Mouse (Mus musculus): Measurements from ENCODE around the gene Mef2a. TPM values are rescaled to one million over a fixed set of nuclear protein-coding genes. Genes with fewer than 3 reads are reported as not detected.

Mef2a gene
- total RNA-seq (2022), result 100 to 1,000 TPM; 139 to 155 (median 150) TPM

DNA sequence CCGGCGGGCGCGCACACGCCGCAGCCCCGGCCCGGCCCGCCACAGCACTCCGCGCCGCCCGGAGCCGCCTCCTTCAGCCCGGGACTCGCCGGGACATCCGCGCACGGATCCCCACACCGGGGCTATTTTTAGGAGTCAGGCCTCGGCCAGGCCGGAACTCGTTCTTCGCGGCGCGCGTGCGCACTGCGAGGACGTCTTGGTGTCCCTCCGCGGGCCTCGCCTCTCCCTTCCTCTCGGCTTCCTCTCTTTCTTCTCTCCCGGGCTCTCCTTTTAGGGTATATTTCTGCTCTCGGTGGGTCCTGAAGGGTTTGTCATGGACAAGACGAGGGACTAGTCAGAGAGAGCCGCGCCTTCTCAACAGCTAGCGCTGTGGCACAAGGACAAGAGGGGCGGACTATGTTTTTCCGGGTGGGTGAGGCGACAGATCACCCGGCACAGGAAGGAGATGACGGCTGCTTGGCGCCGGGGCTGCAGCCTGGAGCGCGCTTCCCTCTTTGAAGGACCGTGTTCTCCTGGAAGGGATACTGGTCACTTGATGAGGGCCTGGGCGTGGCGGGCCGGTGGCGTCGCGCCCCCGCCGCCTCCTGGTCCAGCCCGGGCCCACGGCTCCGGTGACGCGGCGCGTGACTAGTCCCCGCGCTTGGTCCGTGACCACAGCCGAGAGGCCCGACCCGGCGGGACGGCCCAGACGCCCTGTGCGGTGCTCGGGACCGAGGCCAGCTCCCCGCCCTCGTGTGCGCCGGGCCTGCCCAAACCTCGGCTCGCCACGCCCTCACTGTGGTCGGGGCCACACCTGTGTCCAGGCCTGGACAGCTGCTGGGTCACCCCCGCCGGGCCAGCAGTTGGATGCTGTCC, at the start of gene Mef2a:
Gene Mef2a (minus strand): TSS at position 130 of the 855 bp plus-strand sequence.
- peak; percentile 92 to 97 for DNase-seq (ENCODE audit: low spot score in 2 of 2)

DNA sequence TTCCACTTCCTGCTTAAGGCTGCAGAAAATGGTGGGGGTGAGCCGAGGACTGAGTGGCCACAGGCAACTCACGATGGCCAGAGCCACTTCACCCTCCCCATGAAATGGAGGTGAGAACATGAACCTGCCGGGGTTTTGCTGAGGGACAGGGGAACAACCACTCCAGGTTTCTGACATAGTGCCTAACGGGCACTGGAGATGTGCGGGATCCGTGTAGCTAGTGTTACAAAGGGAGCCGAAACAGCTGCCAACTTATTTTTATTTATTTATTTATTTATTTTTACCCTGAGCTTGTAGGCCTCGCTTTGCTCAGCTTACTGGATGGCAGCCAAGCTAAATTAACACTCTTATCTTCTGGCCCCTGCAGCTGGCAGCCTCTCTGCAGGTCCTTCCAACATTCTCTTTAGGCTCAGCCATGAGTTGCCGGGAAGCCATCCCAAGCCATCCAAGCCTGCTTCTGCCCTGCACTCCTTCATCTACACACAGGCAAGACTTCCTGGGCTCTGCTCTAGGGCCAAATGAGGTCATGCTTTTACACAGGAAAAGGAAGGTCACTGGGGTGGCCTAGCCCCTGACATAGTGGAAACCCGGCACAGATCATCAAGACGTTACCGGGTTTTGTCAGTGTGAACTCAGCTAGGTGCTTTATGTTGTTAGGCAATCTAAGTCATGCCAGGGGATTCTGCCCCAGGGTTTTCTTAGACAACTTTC, 49.0 kb upstream of the Mef2a start:
- no peak for DNase-seq (ENCODE audit: low spot score in 2 of 2)

- DNase-seq (ENCODE audit: low spot score in 2 of 2), result no peak
These were observed 48.4 kb upstream of the Mef2a start for GRCm38 (mm10) chr7:67421088-67421475.

DNA sequence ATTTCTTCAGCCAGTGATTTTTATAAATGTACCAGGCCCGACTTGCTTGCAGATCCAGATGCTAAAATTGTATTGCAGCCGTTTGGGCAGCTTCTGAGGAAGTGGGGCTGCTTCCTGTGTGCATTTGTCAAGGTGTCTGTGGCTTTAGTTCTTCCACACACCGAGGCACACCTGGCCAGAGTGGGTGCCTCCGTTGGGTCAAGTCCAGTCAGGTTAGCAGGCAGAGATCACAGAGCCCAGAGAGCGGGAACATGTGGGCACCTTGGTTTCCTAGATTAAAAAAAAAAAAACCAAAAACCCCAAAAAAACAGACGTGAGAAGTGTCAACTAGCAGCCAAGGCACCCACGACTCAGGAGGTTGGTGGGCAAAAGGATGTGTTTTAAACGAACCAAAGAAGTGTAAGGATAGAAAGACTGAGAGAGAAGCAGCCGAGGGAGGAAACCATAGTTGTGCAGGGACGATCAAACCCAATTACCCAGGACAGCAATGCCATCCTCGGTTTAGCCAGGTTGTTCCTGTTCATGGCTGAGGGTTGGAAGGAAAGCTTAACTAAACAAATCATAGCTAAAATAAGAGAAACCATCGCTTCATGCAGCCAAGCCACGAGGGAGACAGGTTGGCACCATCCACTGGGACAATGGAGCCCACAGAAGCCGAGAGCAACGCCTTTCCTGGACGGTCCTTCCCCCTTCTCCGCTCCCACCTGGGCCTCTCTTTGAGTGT, 47.1 kb upstream of the Mef2a start:
- no peak for DNase-seq (ENCODE audit: low spot score in 2 of 2)

GRCm38 (mm10) chr7:67418122-67418521, 45.5 kb upstream of the Mef2a start:
- no peak for DNase-seq (ENCODE audit: low spot score in 2 of 2)

GRCm38 (mm10) chr7:67414766-67415165, 42.1 kb upstream of the Mef2a start:
- DNase-seq (ENCODE audit: low spot score in 2 of 2), result no peak

DNA sequence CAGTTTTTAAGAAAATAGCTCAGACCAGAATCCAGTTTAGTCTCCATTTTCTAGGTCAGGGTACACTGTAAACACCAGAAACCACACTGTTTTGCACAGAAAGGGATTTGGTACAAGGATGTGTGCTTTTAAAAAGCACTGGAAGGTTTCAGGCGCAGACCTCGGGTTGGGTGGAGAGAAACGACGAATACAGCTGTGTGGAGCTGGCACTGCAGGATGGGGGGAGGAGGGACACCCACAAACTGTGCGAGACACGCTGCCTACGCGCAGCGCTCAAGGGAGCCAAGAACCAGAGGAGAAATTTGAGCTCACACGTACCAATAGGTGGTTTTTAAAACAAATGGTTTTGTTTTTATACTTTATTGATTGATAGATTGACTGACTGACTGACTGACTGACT, 40.0 kb upstream of the Mef2a start:
- DNase-seq (ENCODE audit: low spot score in 2 of 2), result no peak

GRCm38 (mm10) chr7:67407019-67407418, 34.4 kb upstream of the Mef2a start:
- no peak for DNase-seq (ENCODE audit: low spot score in 2 of 2)

DNA sequence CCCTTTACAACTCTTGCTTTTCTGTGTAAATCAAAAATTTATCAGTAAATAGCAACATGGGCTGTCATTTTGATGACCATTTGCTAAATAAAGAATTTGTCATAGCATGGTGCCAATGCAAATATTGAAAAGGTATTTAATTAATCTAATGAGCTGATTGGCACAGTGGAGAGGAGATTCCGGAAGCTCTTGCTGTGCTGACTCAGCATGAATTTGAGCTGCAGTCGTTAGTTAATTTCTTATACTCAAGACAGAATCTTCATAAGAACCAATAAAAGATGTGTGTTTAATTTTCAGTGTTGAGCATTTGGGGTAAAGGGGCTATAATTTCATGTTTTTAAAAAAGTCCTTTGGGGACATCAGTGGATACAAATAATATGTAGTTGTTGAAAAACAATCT, 31.5 kb upstream of the Mef2a start:
- DNase-seq (ENCODE audit: low spot score in 2 of 2), result no peak

GRCm38 (mm10) chr7:67402353-67402752, 29.7 kb upstream of the Mef2a start:
- DNase-seq (ENCODE audit: low spot score in 2 of 2), result no peak

DNA sequence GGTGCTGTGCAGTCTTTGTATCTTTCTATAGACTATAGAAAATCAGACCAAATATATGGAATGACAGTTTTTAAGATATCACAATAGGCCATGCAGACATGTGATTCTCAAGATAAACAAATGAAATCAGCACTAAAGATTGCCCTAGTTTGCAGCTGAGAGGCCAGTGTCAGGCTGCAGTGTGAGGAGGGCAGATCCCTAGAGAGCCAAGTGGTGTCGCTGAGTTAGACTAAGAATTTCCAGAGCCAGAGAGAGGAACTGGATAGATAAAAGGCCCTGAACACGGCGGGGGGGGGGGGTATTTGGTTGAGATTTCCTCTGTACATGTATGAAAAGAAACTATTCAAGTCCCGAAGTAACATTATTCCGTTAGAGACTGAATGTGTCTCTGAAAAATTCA, 28.7 kb upstream of the Mef2a start:
- no peak for DNase-seq (ENCODE audit: low spot score in 2 of 2)

- no peak for DNase-seq (ENCODE audit: low spot score in 2 of 2)
These were observed 18.1 kb upstream of the Mef2a start for GRCm38 (mm10) chr7:67390760-67391159.

DNA sequence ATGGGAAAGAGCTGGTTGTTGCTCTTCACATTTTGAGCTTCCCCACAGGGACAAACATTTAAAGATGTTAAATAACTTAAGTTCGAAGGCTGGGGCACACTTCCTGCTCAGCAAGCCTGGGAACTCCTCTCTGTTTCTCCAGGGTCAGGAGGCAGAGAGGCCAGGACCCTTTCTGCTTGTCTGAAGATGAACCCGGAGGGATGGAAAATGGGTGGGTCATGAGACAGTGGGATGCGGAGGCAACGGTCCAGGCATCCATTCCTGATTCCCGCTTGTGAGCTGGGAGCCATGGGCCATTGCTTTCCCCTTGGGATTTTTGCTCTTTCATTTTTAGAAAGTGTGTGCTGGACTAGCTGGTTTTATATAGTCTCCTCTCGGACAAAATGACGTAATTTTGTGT, 17.4 kb upstream of the Mef2a start:
- DNase-seq (ENCODE audit: low spot score in 2 of 2), result no peak

DNA sequence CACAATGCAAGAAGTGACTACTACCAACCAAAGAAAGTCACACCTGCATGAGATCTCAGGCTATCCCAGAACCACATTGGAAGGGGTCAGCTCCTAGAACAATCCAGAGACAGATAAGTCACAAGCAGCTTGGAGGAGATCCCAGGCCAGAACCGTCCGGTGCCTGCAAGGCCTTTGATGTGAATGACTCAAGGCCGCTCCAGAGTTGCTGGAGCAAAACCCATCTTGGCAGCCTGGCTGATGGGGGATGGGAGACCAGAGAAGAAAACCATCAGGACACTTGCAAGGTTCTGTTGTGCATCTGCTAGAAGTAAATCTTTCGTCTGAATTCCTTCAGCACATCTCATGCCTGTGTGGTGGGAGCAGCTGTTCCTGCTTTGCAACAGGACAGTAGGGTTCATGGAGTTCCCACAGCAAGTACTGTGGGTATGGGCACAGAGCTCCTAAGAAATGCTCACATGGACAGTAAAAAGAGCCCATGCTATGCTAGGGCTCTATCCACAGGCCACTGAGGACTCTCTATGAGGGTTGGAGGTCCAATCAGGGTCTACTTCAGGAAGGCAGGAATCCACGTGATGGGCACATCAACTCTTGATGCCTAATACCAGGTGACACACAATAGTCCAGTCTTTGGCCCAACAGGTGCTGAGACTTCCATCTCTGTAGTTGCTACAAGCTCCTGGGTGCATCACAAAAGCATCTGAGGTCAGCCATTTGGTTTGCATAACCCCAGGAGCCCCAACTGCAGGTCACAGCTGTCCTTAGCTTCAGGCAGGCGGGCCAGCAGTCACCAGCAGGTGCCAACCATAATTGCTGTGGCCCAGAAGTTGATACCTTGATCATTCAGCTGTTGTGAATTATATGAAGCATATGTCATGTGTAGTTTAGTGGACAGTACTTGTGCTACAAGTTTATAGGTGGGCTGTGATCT, 12.5 kb upstream of the Mef2a start:
- DNase-seq (ENCODE audit: low spot score in 2 of 2), result no peak

GRCm38 (mm10) chr7:67380174-67381129, 7.8 kb upstream of the Mef2a start:
- DNase-seq (ENCODE audit: low spot score in 2 of 2), result no peak

GRCm38 (mm10) chr7:67376796-67377195, 4.1 kb upstream of the Mef2a start:
- DNase-seq (ENCODE audit: low spot score in 2 of 2), result no peak

DNA sequence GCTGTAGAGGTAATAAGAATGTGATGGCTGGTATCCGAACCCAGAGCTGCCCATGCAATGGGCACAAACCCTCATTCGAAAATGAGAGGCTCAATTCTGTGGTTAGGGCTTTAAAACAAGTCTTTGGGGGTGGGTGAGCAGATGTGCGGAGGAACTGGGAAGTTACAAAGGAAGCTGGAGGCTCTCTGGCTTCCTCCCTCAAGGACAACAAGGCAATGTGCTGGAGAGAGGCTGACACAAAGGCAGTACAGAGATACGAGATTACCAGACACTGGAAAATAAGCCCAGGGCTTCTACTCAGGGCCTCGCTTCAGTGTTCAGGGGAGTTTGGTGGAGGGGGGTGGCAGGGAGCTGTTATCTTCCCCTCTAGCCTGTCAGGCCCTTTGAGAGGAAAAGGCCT, 1.3 kb upstream of the Mef2a start:
- DNase-seq (ENCODE audit: low spot score in 2 of 2), result no peak

GRCm38 (mm10) chr7:67373584-67373960, 914 bp upstream of the Mef2a start:
- no peak for DNase-seq (ENCODE audit: low spot score in 2 of 2)

DNA sequence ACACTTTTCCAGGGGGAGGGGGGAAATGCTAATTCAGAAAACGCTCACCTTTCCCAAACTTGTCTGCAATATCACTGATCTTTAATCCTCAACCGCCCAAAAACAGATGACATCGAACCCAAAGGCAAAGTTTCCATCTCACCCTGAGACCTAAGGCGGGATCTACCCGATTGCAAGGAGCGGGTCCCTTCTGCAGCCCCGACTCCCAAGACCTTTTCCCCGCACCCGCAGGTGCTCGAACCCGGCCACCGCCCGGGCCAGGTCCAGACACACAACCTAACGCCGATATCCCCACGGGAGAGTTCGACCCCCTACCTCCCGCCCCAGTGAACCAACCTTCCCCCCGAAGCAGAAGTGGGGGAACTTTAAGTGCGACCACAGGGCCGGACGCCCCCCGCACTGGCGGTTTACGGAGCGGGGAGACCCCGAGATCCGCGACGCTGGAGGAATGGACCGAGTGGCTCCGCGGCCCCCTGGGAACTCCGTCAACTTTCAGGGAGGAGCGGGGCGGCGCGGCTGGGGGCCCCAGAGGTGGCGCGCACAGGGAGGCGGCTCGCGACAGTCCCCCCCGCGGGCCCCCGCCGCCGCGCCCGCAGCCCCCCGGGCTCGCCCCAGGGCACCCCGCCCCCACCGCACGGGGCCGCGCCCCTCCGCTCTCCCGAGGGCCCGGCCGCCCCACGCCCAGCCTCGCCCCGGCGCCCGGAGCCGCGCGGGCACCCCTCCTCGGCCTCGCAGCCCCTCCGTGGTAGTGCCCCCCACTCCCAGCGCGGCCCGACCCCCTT, 576 bp downstream of the Mef2a start:
- DNase-seq (ENCODE audit: low spot score in 2 of 2), result no peak

All from layer of hippocampus, adult 8-10 months (tissue).